Mouse (Mus musculus) lung, postnatal 0 days (tissue): ENCODE results near the gene Arid3a.

ENCODE experiments used
- CTCF ChIP-seq: IDR thresholded peaks from 2 replicates; pipeline ENCODE4 v1.5.1; 2016; ENCODE audit warnings: antibody characterized with exemption, mild to moderate bottlenecking
- EP300 ChIP-seq: IDR thresholded peaks from 2 replicates; pipeline ENCODE4 v1.6.1; 2016; ENCODE audit warnings: antibody characterized with exemption, mild to moderate bottlenecking, control low read depth

- no peak for TF ChIP-seq CTCF
- TF ChIP-seq EP300 = no peak
Observed at GRCm38 (mm10) chr10:79972831-79973230, 46.0 kb downstream of the Arid3a start.
